Mouse (Mus musculus) MN1 (cell line): ENCODE results near the gene Pabpc1l.

ENCODE experiments used
- DNase-seq: peaks from one replicate; pipeline ENCODE4 v3.0.0-alpha.2; 2016; ENCODE audit warnings: low spot score

Pabpc1l gene

GRCm38 (mm10) chr2:164025150-164025549, at the start of gene Pabpc1l:
Pabpc1l (plus strand) TSS chr2:164025450.
- no peak for DNase-seq

DNA sequence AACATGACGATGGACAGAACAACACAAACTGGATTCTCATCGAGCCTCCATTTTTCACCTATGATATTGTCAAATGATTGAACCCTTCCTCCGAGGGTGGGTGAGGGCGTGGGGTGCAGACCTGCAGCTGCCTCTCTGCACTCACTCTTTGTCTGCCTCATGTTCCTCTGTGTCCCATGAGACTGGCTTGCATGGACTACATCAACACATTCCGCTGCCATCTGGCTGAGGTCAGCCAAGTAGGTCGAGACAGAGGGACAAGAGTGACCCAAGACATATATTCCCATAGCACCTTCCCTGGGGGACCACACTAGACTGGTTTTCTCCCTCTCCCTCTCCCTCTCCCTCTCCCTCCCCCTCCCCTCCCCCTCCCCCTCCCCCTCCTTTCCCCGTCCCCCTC, 48.8 kb upstream of the Pabpc1l start:
- no peak for DNase-seq

GRCm38 (mm10) chr2:163987233-163987632, 38.0 kb upstream of the Pabpc1l start:
- DNase-seq, result no peak

DNA sequence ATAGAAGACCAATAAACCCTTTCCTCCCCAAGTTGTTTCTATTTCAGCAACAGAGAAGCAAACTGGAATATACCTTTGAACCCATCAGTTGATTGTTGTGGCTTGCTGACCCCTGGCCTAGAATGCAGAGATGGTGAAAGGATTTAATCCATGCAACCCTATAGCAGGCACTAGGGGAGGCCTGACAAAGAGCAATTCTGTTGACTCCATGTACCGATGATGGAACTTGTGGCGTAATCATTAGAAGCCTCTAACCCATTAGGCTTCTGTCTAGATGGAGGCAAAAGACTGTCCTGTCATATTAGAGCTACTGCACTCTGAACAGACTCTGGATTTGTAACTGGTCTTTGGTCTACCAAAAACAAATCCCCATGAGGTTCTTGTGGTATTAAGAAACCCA, 32.4 kb upstream of the Pabpc1l start:
- no peak for DNase-seq

DNA sequence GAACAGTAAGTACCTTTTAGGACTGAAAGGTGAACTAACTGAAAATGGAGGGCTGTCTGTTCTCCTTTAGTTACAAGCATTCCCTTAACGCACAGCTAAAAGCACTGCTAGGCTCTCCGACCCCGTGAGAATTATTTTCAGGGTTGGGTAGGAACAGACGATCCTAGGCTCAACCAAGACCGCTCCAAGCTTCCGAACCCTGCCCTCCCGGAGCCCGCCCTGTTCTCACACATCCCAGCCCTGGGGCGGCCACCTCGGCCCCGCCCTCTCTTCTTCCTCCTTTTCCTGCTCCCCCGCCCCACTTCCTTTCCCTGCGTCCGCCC, 30.6 kb upstream of the Pabpc1l start, which contains the start of gene Ywhab:
Ywhab (plus strand) TSS at position 307 of the 323 bp plus-strand sequence.
- DNase-seq, result no peak

DNA sequence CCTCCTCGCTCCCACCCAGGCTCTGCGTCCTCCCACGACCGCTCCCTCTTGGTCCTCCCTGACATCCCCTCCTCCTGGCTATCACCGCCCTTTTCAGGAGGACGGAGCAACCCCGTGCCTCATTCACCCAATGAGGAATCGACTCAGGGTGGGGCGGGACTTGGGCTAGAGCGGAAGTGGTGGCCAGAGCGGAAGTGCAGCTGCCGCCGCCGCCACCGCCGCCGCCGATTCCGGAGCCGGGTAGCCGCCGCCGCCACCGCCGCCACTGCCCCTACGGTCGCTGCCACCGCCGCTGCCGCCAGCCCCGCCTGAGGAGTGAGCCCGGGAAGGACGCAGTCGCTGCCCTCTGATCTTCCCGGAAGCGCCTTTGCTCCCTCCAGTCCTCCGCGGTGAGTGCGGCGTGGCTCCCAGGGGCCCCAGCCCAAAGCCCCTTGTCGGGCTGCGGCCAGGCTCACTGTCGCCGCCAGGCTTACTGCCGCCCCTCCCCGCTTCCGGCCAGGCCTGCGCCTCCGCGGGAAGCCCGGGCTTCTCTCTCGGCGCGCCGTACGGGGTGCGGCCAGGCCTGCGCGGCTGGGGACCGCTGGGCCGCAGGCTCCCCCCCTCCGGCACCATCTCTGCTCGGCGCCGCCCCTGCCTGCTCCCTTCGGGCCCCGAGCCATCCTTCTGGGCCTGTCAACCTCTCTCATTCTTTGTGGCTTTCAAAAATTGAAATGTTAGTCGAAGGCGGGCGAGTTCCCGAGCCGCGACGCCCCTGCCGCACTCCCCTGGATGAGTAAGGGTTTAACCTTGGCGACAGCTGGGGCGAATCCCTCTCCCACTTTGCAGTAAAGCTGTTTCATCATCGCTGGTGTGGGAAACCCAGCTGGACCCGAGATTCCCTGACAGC, 30.0 kb upstream of the Pabpc1l start:
- peak; percentile 97 for DNase-seq

GRCm38 (mm10) chr2:163996275-163996674, 29.0 kb upstream of the Pabpc1l start:
- no peak for DNase-seq

GRCm38 (mm10) chr2:163996899-163997298, 28.4 kb upstream of the Pabpc1l start:
- peak; percentile 41 for DNase-seq

GRCm38 (mm10) chr2:163998981-163999380, 26.3 kb upstream of the Pabpc1l start:
- DNase-seq, result no peak

- no peak for DNase-seq
Measured at GRCm38 (mm10) chr2:164002637-164003036, 22.6 kb upstream of the Pabpc1l start.

- no peak for DNase-seq
Measured at GRCm38 (mm10) chr2:164004503-164004902, 20.7 kb upstream of the Pabpc1l start.

GRCm38 (mm10) chr2:164006932-164007331, 18.3 kb upstream of the Pabpc1l start:
- no peak for DNase-seq

- no peak for DNase-seq
Measured at GRCm38 (mm10) chr2:164007547-164007946, 17.7 kb upstream of the Pabpc1l start.

DNA sequence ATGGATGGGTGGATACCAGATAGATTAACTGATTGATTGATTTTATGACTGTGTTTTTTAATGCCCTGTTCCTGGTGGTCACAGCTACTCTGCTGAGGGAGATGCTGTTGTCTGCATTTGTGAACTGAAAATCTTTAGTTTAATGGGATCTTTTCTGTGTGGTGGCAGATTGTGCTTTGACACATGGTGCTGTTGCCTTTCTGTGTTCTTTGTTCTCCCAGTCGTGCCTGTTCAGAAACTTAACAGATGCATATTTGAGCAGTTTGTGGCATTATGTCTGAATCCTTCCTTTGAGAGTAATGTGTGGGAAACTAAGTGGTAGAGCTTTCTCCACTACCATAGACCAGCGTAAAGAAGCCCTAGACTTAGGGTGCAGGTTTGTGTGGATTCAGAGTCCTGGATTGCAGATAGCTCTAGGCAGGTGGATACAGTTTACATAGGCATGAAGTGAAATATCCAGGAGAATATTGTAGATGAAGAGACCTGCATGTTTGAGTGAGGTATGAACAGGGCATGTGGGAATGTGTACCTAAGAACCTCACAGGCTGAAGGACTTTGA, 17.2 kb upstream of the Pabpc1l start:
- no peak for DNase-seq

DNA sequence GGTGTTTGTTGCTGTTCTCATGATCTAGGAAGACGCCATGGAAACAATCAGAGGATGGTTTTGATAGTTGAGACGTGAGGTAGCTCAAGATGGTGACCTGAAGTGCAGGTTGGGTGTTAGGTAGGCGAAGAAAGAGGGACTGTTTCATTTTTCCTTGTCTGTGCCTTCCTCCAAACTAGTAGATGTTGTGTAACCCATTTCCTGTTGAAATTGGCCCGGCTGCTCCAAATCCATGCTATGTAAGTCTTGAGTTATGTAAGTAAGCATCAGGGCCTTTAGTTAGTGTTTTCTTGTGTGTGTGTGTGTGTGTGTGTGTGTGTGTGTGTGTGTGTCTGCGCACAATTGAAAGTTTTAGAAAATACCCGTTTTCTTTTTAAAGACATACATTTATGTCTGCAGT, 16.0 kb upstream of the Pabpc1l start:
- DNase-seq, result no peak

DNA sequence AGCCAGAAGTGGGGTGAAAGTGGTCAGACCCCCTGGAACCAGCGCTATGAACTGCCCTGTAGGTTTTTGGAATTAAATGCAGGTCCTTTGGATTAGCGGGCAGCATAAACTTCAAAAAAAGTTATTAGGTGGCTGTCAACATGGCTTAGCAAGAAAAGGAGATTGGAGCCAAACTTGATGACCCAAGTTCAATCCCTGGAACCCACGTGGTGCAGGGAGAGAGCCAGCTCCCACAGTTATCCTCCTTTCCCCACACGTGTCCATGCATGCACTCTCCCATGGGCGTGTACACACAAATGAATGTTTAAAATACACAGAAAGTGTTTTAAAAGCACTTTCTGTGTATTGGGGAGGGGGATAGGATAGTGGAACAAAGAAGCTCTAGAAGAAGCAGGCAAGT, 14.8 kb upstream of the Pabpc1l start:
- no peak for DNase-seq

- DNase-seq, result no peak
Measured at GRCm38 (mm10) chr2:164010944-164011343, 14.3 kb upstream of the Pabpc1l start.

GRCm38 (mm10) chr2:164015304-164015703, 9.9 kb upstream of the Pabpc1l start:
- DNase-seq, result no peak

DNA sequence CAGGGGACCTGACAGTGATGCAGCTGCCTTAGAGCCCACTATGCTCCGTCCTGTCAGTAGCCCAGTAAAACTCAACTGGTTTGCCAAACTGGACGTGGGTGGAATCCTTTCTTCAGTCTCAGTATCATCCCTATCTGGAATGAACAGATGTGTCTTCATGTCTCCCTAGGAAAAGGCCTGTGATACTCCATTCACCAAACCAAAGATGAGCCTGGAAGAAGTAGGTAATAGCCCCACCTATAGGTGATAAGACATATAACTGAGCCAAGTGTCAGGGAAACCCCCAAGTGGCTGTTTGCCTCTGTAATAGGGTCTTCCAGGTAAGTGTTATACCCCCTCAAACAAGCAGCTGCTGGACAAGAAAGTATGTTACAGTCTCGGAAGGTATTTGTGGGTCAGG, 6.3 kb upstream of the Pabpc1l start:
- DNase-seq, result no peak

DNA sequence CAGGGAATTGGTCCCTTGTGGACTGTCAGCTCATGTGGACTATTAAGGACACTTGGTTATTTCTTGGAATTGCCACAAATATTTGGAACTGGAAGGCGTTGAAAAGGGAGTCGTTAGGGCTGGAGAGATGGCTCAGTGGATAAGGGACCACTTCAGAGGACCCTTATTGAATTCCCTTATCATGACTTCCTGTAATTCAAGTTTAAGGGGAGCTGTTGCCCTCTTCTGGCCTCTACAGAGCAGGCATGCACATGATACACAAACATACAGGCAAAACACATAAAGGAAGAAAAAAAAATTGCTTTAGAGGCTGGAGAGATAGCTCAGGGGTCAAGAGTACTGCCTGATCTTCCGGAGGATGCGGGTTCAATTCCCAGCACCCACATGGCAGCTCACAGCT, 5.3 kb upstream of the Pabpc1l start:
- DNase-seq, result no peak

- no peak for DNase-seq
Measured at GRCm38 (mm10) chr2:164022104-164022503, 3.1 kb upstream of the Pabpc1l start.

- DNase-seq, result no peak
Measured at GRCm38 (mm10) chr2:164031147-164031546, 5.9 kb downstream of the Pabpc1l start.

- DNase-seq, result no peak
Measured at GRCm38 (mm10) chr2:164032973-164033372, 7.7 kb downstream of the Pabpc1l start.

- no peak for DNase-seq
Measured at GRCm38 (mm10) chr2:164036520-164037019, 11.3 kb downstream of the Pabpc1l start.
